Mouse (Mus musculus): ENCODE data around the gene Olfr910. TPM values are rescaled to one million over a fixed set of nuclear protein-coding genes. Genes with fewer than 3 reads are reported as not detected.

The Olfr910 gene
- total RNA-seq (2021) (not detected), polyA plus RNA-seq (2012; rRNA removed) (not detected in 2 replicates)
- long read RNA-seq = 0 reads

GRCm38 (mm10) chr9:38537549-38537948, at the start of gene Olfr910:
Gene Olfr910 (plus strand): TSS chr9:38537849.
- no peak for DNase-seq

GRCm38 (mm10) chr9:38495501-38495900, 42.1 kb upstream of the Olfr910 start, which contains the start of gene Olfr907:
Gene Olfr907 (plus strand): TSS chr9:38495801.
- DNase-seq = no peak

- no peak for DNase-seq
Observed at GRCm38 (mm10) chr9:38512353-38512752, 25.3 kb upstream of the Olfr910 start.

DNA sequence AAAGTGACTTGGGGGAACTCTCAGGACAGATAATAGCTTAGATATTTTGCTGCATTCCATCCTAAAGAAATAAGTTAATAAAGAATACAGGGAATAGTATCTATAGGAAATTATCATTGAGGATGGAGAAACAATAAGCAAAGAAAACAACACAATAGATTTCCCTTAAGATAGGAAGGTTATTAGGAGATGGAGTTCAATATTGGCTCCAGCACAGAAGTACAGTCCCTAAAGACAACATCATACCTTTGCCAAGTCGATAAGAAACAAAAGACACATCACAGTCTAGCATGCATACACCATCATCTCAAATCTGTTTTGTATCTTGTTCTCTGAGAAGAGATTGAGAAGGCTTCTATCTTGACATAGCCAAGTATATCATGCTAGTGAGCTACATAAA, 16.4 kb upstream of the Olfr910 start, which contains the start of gene Olfr911-ps1:
Gene Olfr911-ps1, plus strand, starts transcription at position 301 of the 400 bp plus-strand sequence.
- no peak for DNase-seq

DNA sequence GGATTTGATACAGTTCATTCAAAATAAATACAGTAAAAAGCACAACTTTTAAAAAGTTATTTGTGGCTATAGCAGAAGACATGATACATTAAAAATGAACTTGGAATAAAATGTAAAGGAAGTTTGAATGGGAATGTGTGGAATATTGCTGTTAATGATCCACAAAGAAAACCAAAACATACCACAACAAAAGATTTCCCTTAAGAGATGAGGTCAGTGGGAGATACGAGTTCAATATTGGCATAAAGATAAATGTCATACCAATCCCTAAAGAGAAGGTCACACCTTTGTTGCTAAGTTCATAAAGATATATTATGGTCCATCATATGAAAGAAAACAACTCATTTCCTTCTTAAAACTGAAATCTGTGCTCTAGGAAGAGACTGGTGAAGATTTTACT, 42.2 kb downstream of the Olfr910 start, which contains the start of gene Olfr912:
Gene Olfr912, plus strand, starts transcription at position 301 of the 400 bp plus-strand sequence.
- DNase-seq = no peak

Other genes starting within 250 kb of the Olfr910 start
- gene Olfr896-ps1, start 246.7 kb upstream of the Olfr910 start, total RNA-seq (2021) = not detected
- gene Olfr896-ps1, start 246.7 kb upstream of the Olfr910 start, polyA plus RNA-seq (2012; rRNA removed) = not detected in 2 replicates
- not detected for gene Olfr25, start 208.8 kb upstream of the Olfr910 start, total RNA-seq (2021)
- not detected in 2 replicates for gene Olfr25, start 208.8 kb upstream of the Olfr910 start, polyA plus RNA-seq (2012; rRNA removed)
- gene Olfr898, start 189.4 kb upstream of the Olfr910 start, total RNA-seq (2021) = not detected
- not detected in 2 replicates for gene Olfr898, start 189.4 kb upstream of the Olfr910 start, polyA plus RNA-seq (2012; rRNA removed)
- gene Olfr250, start 171.0 kb upstream of the Olfr910 start, total RNA-seq (2021) = not detected
- not detected in 2 replicates for gene Olfr250, start 171.0 kb upstream of the Olfr910 start, polyA plus RNA-seq (2012; rRNA removed)
- gene Olfr251, start 160.8 kb upstream of the Olfr910 start, total RNA-seq (2021) = not detected
- not detected in 2 replicates for gene Olfr251, start 160.8 kb upstream of the Olfr910 start, polyA plus RNA-seq (2012; rRNA removed)
- gene Olfr147, start 136.2 kb upstream of the Olfr910 start, total RNA-seq (2021) = not detected
- not detected in 2 replicates for gene Olfr147, start 136.2 kb upstream of the Olfr910 start, polyA plus RNA-seq (2012; rRNA removed)
- gene Olfr901, start 108.4 kb upstream of the Olfr910 start, total RNA-seq (2021) = not detected
- gene Olfr901, start 108.4 kb upstream of the Olfr910 start, polyA plus RNA-seq (2012; rRNA removed) = not detected in 2 replicates
- not detected for gene Olfr902, start 90.2 kb upstream of the Olfr910 start, total RNA-seq (2021)
- not detected in 2 replicates for gene Olfr902, start 90.2 kb upstream of the Olfr910 start, polyA plus RNA-seq (2012; rRNA removed)
- not detected for gene Olfr904, start 74.7 kb upstream of the Olfr910 start, total RNA-seq (2021)
- gene Olfr904, start 74.7 kb upstream of the Olfr910 start, polyA plus RNA-seq (2012; rRNA removed) = not detected in 2 replicates
- gene Olfr905, start 66.7 kb upstream of the Olfr910 start, total RNA-seq (2021) = not detected
- gene Olfr905, start 66.7 kb upstream of the Olfr910 start, polyA plus RNA-seq (2012; rRNA removed) = not detected in 2 replicates
- gene Olfr906, start 50.8 kb upstream of the Olfr910 start, total RNA-seq (2021) = not detected
- not detected in 2 replicates for gene Olfr906, start 50.8 kb upstream of the Olfr910 start, polyA plus RNA-seq (2012; rRNA removed)
- not detected for gene Olfr907, start 42.0 kb upstream of the Olfr910 start, total RNA-seq (2021)
- gene Olfr907, start 42.0 kb upstream of the Olfr910 start, polyA plus RNA-seq (2012; rRNA removed) = not detected in 2 replicates
- gene Olfr911-ps1, start 16.3 kb upstream of the Olfr910 start, total RNA-seq (2021) = not detected
- gene Olfr911-ps1, start 16.3 kb upstream of the Olfr910 start, polyA plus RNA-seq (2012; rRNA removed) = not detected in 2 replicates
- gene Olfr912, start 42.3 kb downstream of the Olfr910 start, total RNA-seq (2021) = not detected
- not detected in 2 replicates for gene Olfr912, start 42.3 kb downstream of the Olfr910 start, polyA plus RNA-seq (2012; rRNA removed)
- not detected for gene Olfr913, start 54.9 kb downstream of the Olfr910 start, total RNA-seq (2021)
- not detected in 2 replicates for gene Olfr913, start 54.9 kb downstream of the Olfr910 start, polyA plus RNA-seq (2012; rRNA removed)
- not detected for gene Olfr914, start 67.3 kb downstream of the Olfr910 start, total RNA-seq (2021)
- gene Olfr914, start 67.3 kb downstream of the Olfr910 start, polyA plus RNA-seq (2012; rRNA removed) = not detected in 2 replicates
- gene Olfr916, start 122.0 kb downstream of the Olfr910 start, total RNA-seq (2021) = not detected
- gene Olfr916, start 122.0 kb downstream of the Olfr910 start, polyA plus RNA-seq (2012; rRNA removed) = not detected in 2 replicates
- not detected for gene Olfr917, start 128.0 kb downstream of the Olfr910 start, total RNA-seq (2021)
- gene Olfr917, start 128.0 kb downstream of the Olfr910 start, polyA plus RNA-seq (2012; rRNA removed) = not detected in 2 replicates
- gene Olfr918, start 136.8 kb downstream of the Olfr910 start, total RNA-seq (2021) = not detected
- gene Olfr918, start 136.8 kb downstream of the Olfr910 start, polyA plus RNA-seq (2012; rRNA removed) = not detected in 2 replicates
- not detected for gene Olfr919, start 165.8 kb downstream of the Olfr910 start, total RNA-seq (2021)
- gene Olfr919, start 165.8 kb downstream of the Olfr910 start, polyA plus RNA-seq (2012; rRNA removed) = not detected in 2 replicates
- 10 to 100 TPM; 38.3 to 56.7 TPM for gene Vwa5a, start 180.4 kb downstream of the Olfr910 start, total RNA-seq (2021)
- gene Vwa5a, start 180.4 kb downstream of the Olfr910 start, polyA plus RNA-seq (2012; rRNA removed) = 7.1 and 8.0 TPM in 2 replicates
- under 1 TPM; 0.26 to 0.28 TPM for gene Olfr920, start 214.4 kb downstream of the Olfr910 start, total RNA-seq (2021)
- gene Olfr920, start 214.4 kb downstream of the Olfr910 start, polyA plus RNA-seq (2012; rRNA removed) = 0.06 and 0.07 TPM in 2 replicates
- gene Olfr921, start 235.2 kb downstream of the Olfr910 start, total RNA-seq (2021) = not detected
- not detected in 2 replicates for gene Olfr921, start 235.2 kb downstream of the Olfr910 start, polyA plus RNA-seq (2012; rRNA removed)